Mouse (Mus musculus) lung, postnatal 4 days (tissue): ENCODE measurements around the gene Vbp1.
A peak's percentile ranks its signal among the peaks of the same experiment; 100 is the strongest.

ENCODE experiments used
- DNase-seq, 2 experiments: peaks; one replicate each; pipeline ENCODE4 v3.0.0; 2021

The Vbp1 gene

GRCm38 (mm10) chrX:75514179-75514972 lies at the start of gene Vbp1:
TSS of gene Vbp1 (plus strand) at chrX:75514299.
- DNase-seq: peak; percentile 89 to 91

DNA sequence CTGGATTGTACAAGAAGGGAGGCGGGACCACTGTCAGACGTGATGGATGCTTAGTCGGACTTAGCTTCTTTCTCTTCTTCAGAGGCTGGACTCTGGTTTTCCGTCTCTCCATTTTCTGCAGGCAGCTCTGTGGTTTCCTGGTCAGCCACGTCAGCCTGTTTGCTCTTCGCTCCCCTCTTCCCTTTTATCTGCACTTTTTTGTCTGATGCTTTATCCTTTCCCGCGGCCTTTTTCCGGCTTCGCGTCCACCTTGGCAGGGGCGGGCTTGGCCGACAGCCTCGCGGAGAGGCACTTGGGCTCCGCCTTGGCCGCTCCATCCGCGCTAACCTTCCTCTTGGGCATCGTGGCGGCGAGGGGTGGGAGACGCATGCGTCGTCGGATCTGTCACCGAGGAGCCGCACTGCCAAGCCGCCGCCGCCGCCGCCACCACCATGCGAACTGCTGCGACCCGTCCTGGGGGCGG lies 38.9 kb upstream of the Vbp1 start:
- peak; percentile 62 to 66 for DNase-seq

GRCm38 (mm10) chrX:75489886-75490285 lies 24.2 kb upstream of the Vbp1 start:
- DNase-seq: no peak

DNA sequence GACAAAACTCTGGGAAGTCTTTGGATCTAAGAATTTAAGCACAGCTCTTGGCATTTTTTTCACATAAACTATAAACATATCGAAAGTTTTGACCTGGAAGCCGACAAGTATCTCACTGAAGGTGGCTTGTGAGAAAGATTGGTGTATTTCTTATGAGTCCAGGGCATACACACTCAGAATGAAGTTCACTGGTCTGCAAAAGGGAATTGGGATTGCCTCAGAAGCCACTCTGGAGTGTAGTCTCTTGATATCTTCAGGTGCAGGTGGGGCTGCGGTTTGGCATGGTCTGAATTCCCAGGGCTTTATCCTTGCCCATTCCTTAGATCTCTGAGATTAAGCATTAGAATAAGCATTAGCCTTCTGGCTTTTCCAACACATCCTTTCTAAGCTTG lies 316 bp upstream of the Vbp1 start:
- no peak for DNase-seq

DNA sequence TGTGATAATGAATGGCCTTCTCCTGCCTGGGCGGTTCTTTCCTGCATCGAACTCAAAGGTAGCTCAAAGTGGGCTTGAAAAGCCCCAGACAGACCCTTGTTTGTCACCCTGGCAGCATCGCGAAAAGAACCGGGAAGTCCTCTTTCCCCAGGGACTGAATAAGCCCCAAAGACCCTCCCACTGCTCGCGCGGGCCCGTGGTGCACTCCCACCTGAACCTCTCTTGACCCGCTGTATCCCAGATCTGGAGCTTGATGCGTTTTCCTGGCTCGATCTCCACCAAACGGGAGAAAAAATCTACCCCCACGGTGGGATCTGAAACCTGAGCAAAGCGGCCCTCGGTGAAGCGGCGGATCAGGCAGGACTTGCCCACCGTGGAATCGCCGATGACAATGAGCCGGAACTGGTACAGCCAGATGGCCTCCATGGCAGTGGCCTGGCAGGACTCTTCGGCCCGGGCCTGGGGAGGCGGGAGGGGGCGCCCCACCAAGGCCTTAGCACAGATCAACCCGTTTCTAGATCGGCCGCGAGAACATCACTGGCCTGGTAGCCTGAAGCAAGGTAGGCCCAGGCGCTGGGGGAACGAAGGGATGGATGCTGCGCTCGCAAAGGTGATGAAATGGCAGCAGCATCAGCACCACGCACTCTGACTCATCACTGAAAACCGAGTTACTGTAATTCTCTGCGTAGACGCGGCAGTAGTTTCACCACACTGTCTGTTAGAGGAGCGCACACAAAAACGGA lies 63.7 kb downstream of the Vbp1 start, which contains the start of gene Rab39b:
TSS of gene Rab39b (minus strand) at position 650 of the 743 bp plus-strand sequence.
- DNase-seq: peak; percentile 4 to 16

- no peak for DNase-seq
These were observed 64.4 kb downstream of the Vbp1 start for GRCm38 (mm10) chrX:75578539-75578938.
